Mouse (Mus musculus) liver, adult 2 months (tissue): ENCODE results near the gene Nmi. TPM values are rescaled to one million over a fixed set of nuclear protein-coding genes. Genes with fewer than 3 reads are reported as not detected.
"Not testable (repeated sequence)": the region's sequence is repeated elsewhere in the genome, so short reads cannot be mapped to it uniquely, and the experiment has no call there.

Source experiments
- DNase-seq: peaks from one replicate; pipeline ENCODE4 v3.0.0-alpha.2; 2011; ENCODE audit warnings: low read depth, low spot score; ENCODE audit errors: extremely low read depth
- H3K27ac ChIP-seq: fragments of 200-500 bp; replicated peaks from 2 replicates; pipeline ENCODE4 v1.5.1; 2012; ENCODE audit warnings: low read depth, mild to moderate bottlenecking, control low read depth, inconsistent platforms, low read length; ENCODE audit not compliant: insufficient read depth
- H3K27me3 ChIP-seq: fragments of 200-500 bp; 2 replicates; pipeline ENCODE4 v1.6.1; 2012; ENCODE audit warnings: mild to moderate bottlenecking, moderate library complexity, low read length, inconsistent platforms; ENCODE audit not compliant: control insufficient read depth, insufficient read depth
- H3K36me3 ChIP-seq: fragments of 200-500 bp; 2 replicates; pipeline ENCODE4 v1.6.1; 2012; ENCODE audit warnings: low read length, inconsistent platforms; ENCODE audit not compliant: control insufficient read depth, insufficient read depth
- H3K4me1 ChIP-seq: fragments of 200-500 bp; 2 replicates; pipeline ENCODE4 v1.6.1; 2011; ENCODE audit warnings: low read length; ENCODE audit not compliant: control insufficient read depth, insufficient read depth
- H3K4me3 ChIP-seq: fragments of 200-500 bp; 2 replicates; pipeline ENCODE4 v1.5.1; 2011; ENCODE audit warnings: low read depth, mild to moderate bottlenecking, control low read depth, low read length, moderate library complexity; ENCODE audit not compliant: insufficient read depth
- H3K79me2 ChIP-seq: fragments of 200-500 bp; 2 replicates; pipeline ENCODE4 v1.6.1; 2012; ENCODE audit warnings: inconsistent platforms, mild to moderate bottlenecking, low read length, moderate library complexity; ENCODE audit not compliant: control insufficient read depth, insufficient read depth
- H3K9ac ChIP-seq: fragments of 200-500 bp; 2 replicates; pipeline ENCODE4 v1.6.1; 2012; ENCODE audit warnings: low read depth, mild to moderate bottlenecking, control low read depth, inconsistent platforms, low read length
- CTCF ChIP-seq: fragments of 200-500 bp; IDR thresholded peaks from 2 replicates; pipeline ENCODE4 v1.5.1; 2011; ENCODE audit warnings: low read depth, low read length, control low read depth
- POLR2A ChIP-seq: fragments of 200-500 bp; IDR thresholded peaks from 2 replicates; pipeline ENCODE4 v1.6.1; 2011; ENCODE audit warnings: low read length, control low read depth; ENCODE audit not compliant: insufficient read depth; ENCODE audit errors: extremely low read depth
- WGBS: fragments of 180-500 bp; shearing (Covaris S2); methylation state at CpG from one replicate; pipeline ENCODE4 v1.1.7; 2018; 5-methylcytosine and 5-hydroxymethylcytosine counted together
- polyA plus RNA-seq: library from polyadenylated mRNA; depleted of rRNA; stranded (reverse); fragments of >200 nt; gene quantifications from 2 replicates; pipeline ENCODE4 v1.2.3, GENCODE M21; 2012; rRNA removed
- total RNA-seq: library from RNA; depleted of rRNA; stranded (reverse); fragments of >200 nt; gene quantifications from 2 replicates; pipeline ENCODE4 v1.2.3, GENCODE M21; 2014; rRNA removed

The Nmi gene
- total RNA-seq = 29.7 and 54.2 TPM in 2 replicates
- polyA plus RNA-seq = 5.9 and 7.4 TPM in 2 replicates

DNA sequence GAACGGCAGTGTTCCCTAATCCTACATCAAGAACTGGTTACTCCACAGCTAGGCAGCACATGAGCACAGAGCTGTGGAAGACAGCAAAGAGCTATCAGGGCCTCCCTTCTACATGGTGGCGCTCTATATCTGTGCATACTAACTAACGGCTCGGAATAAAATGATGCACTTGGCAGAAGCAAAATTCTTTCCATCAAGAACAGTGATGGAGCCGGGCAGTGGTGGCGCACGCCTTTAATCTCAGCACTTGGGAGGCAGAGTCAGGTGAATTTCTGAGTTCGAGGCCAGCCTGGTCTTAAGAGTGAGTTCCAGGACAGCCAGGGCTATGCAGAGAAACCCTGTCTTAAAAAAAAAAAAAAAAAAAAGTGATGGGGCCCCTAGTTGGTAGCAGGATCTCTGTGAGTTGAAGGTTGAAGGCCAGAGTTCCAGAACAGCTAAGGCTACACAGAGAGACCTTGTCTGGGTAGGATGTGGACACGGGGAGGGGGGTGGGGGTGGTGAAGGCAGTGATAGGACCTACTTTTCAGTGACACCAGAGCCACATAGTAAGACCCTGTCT is at the start of gene Nmi:
Nmi (minus strand) TSS at position 85 of the 559 bp plus-strand sequence.
- H3K27me3 ChIP-seq = no peaks in the 10 kb centered on the region
- H3K36me3 ChIP-seq = no peaks in the 10 kb centered on the region
- no peaks in the 10 kb centered on the region; the same call in 1 of the 2 replicates for H3K79me2 ChIP-seq
- H3K4me3 ChIP-seq = peak within 1 kb of the TSS; percentile 95
- WGBS = 83% methylated on average over 9 of the region's 9 CpGs
- H3K9ac ChIP-seq = peak within 1 kb of the TSS; percentile 94
- no peak for DNase-seq
- no peak for TF ChIP-seq CTCF
- no peak for TF ChIP-seq POLR2A
- H3K27ac ChIP-seq = peak within 1 kb of the TSS; percentile 87
- H3K4me1 ChIP-seq = peaks cover 4% of the 10 kb centered on the region; the same call in 1 of the 2 replicates

DNA sequence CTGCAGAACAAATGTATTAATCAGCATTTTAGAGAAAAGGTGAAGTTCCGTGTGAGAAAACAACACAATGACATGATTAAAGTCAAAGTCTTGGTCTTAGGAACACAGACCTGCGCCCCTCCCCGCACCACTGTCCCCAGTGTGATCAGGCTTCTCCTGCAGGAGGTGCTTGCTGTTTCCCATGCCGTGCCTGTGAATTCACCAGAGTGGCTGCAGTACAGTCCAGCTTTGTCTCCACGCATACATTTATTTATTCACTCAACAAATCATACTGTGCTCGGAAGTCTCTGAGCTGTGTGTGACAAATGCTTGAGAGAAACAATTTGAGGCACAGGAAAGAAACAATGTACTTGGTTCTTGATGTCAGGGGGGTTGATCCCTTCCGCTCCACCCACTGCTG is 43.1 kb upstream of the Nmi start:
- TF ChIP-seq CTCF = no peak
- no peak for TF ChIP-seq POLR2A
- WGBS = 52% methylated on average over 7 of the region's 7 CpGs
- no peaks in the 10 kb centered on the region for H3K79me2 ChIP-seq
- H3K4me1 ChIP-seq = no peaks in the 10 kb centered on the region
- no peak for DNase-seq
- H3K4me3 ChIP-seq = no peak overlapping the region
- no peak overlapping the region for H3K27ac ChIP-seq
- no peaks in the 10 kb centered on the region for H3K27me3 ChIP-seq
- no peak overlapping the region for H3K9ac ChIP-seq
- no peaks in the 10 kb centered on the region for H3K36me3 ChIP-seq

DNA sequence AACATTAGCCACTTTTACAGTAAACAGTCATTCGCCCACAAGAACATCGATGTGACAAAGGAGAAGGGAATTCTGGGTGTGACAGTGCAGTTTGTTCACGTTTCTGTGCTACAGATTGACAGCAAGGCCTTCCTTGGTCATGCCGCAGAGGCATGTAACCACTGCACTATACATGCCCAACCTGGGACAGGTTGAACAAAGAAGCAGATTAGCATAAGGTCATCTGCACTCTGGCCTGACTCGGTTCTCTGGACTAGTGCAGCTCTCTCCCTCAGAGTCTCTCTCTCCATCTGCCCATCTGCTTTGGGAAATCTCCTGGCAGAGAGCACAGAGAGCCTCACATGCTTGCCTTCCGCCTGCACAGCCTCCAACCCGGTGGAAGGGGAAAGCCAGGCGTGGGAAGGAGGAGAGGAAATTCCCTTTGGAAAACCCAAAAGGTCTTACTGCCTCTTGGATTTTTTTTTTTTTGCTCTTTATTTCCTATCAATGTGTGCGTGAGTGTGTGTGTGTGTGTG is 40.1 kb upstream of the Nmi start:
- 81% methylated on average over 9 of the region's 9 CpGs for WGBS
- Histone ChIP-seq H3K27ac (no peak overlapping the region), H3K79me2 (no peaks in the 10 kb centered on the region), H3K4me1 (no peaks in the 10 kb centered on the region), H3K27me3 (no peaks in the 10 kb centered on the region), H3K36me3 (no peaks in the 10 kb centered on the region), H3K9ac (no peak overlapping the region), H3K4me3 (no peak overlapping the region)
- TF ChIP-seq POLR2A (no peak), CTCF (no peak)
- no peak for DNase-seq

DNA sequence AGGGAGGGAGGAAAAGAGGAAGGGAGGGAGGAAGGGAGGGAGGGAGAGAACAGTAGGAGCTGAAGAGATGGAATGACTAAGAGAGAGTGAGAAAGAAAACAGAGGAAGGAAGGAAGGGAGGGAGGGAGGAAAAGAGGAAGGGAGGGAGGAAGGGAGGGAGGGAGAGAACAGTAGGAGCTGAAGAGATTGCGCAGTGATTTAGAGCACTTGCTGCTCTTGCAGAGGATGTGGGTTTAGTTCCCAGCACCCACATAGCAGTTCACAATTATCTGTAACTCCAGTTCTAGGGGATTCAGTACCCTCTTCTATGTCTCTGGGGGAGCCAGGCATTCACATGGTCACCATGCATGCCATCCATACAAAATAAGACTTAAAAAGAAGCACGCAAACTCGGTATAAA is 38.5 kb upstream of the Nmi start:
- H3K4me1 ChIP-seq, DNase-seq, H3K9ac ChIP-seq, H3K79me2 ChIP-seq, H3K4me3 ChIP-seq, H3K36me3 ChIP-seq, H3K27me3 ChIP-seq, H3K27ac ChIP-seq: not testable (repeated sequence)
- 84% methylated on average over 3 of the region's 3 CpGs for WGBS

DNA sequence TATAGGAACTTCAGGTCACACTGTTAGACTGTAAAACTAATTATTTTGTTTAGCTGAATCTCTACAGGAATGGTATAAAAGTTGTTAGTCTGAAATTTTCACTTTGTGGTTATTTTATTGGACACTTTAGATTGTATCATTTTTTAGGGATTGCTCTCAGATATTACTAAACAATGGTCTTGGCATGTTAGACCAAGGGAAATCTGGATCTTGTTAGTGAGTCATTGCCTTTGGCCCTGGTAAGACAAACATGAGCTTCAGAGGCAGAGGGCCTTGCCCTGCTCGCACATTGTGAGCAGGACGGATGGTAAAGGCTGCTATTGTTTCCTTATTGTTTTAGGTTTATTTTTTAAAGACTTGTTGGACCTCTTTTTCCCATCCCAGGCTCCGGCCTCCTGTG is 33.1 kb upstream of the Nmi start:
- H3K27ac ChIP-seq = no peak overlapping the region
- no peak for DNase-seq
- H3K9ac ChIP-seq = no peak overlapping the region
- TF ChIP-seq CTCF (no peak), POLR2A (no peak)
- no peaks in the 10 kb centered on the region for H3K36me3 ChIP-seq
- no peaks in the 10 kb centered on the region for H3K4me1 ChIP-seq
- WGBS = 90% methylated on average over 3 of the region's 3 CpGs
- H3K27me3 ChIP-seq = no peaks in the 10 kb centered on the region
- no peak overlapping the region for H3K4me3 ChIP-seq
- H3K79me2 ChIP-seq = no peaks in the 10 kb centered on the region

DNA sequence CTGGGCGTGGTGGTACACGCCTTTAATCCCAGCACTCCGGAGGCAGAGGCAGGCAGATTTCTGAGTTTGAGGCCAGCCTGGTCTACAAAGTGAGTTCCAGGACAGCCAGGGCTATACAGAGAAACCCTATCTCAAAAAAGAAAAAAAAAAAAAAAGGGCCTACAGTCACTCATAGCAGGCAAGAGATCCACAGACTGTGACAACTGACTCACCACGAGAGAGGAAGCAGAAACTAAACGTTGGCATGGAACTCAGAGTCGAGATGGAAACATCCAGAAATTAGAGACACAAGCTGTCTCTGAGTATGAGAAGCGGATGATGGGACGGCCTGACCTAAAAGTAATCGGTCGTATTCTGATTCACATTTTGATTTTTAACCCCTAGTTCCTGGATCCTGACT is 29.0 kb upstream of the Nmi start:
- not testable (repeated sequence) for H3K27ac ChIP-seq, H3K9ac ChIP-seq, H3K79me2 ChIP-seq, H3K36me3 ChIP-seq, H3K4me1 ChIP-seq, DNase-seq, H3K4me3 ChIP-seq, H3K27me3 ChIP-seq
- WGBS = 90% methylated on average over 10 of the region's 10 CpGs
